Mouse (Mus musculus) heart, postnatal 36 days (tissue): Measurements from ENCODE around the gene Olfr1428. TPM values are rescaled to one million over a fixed set of nuclear protein-coding genes. Genes with fewer than 3 reads are reported as not detected.
"Not testable (repeated sequence)": the region's sequence is repeated elsewhere in the genome, so short reads cannot be mapped to it uniquely, and the experiment has no call there.

Experiments
- DNase-seq, 2 experiments: peaks; one replicate each; pipeline ENCODE4 v3.0.0; 2021 to 2022
- intact Hi-C: fragments of 180-260 bp; cut with DNase I; formaldehyde crosslinking; loops from one replicate; pipeline ENCODE4 v1.15.1; 2025
- total RNA-seq, 2 experiments: library from RNA; stranded (reverse); gene quantifications; 2 replicates each; pipeline ENCODE4 v1.2.3; 2021

Olfr1428 gene
- not detected for total RNA-seq

- DNase-seq = no peak
- intact Hi-C loops = no loop called here
Measured at GRCm38 (mm10) chr19:12115797-12116196, at the start of gene Olfr1428. TSS of gene Olfr1428 (minus strand) at chr19:12115897.

GRCm38 (mm10) chr19:12145452-12145851, 29.8 kb upstream of the Olfr1428 start:
- intact Hi-C loops = no loop called here
- DNase-seq = no peak

- intact Hi-C loops = no loop called here
- DNase-seq = no peak
Measured at GRCm38 (mm10) chr19:12143356-12143755, 27.7 kb upstream of the Olfr1428 start.

GRCm38 (mm10) chr19:12134289-12134688, 18.6 kb upstream of the Olfr1428 start:
- intact Hi-C loops = no loop called here
- no peak for DNase-seq

- intact Hi-C loops = no loop called here
- DNase-seq = no peak
Measured at GRCm38 (mm10) chr19:12123103-12123502, 7.4 kb upstream of the Olfr1428 start, which contains the start of gene Olfr76. TSS of gene Olfr76 (minus strand) at chr19:12123203.

GRCm38 (mm10) chr19:12116464-12116863, 767 bp upstream of the Olfr1428 start:
- intact Hi-C loops = no loop called here
- no peak for DNase-seq

GRCm38 (mm10) chr19:12113807-12114206, 1.9 kb downstream of the Olfr1428 start:
- DNase-seq = no peak
- intact Hi-C loops = no loop called here

- intact Hi-C loops = no loop called here
- DNase-seq = no peak
Measured at GRCm38 (mm10) chr19:12104541-12104940, 11.2 kb downstream of the Olfr1428 start.

- intact Hi-C loops = no loop called here
- DNase-seq = no peak
Measured at GRCm38 (mm10) chr19:12103234-12103633, 12.5 kb downstream of the Olfr1428 start, which contains the start of gene Olfr1427. TSS of gene Olfr1427 (minus strand) at chr19:12103334.

GRCm38 (mm10) chr19:12091913-12092312, 23.8 kb downstream of the Olfr1428 start, which contains the start of gene Olfr1426:
TSS of gene Olfr1426 (minus strand) at chr19:12092013.
- intact Hi-C loops = no loop called here
- DNase-seq = no peak

GRCm38 (mm10) chr19:12077631-12078030, 38.1 kb downstream of the Olfr1428 start, which contains the start of gene Olfr1425:
TSS of gene Olfr1425 (minus strand) at chr19:12077731.
- intact Hi-C loops, DNase-seq: not testable (repeated sequence)

- intact Hi-C loops, DNase-seq: not testable (repeated sequence)
Measured at GRCm38 (mm10) chr19:12069546-12069945, 46.2 kb downstream of the Olfr1428 start.

GRCm38 (mm10) chr19:12067806-12068205, 47.9 kb downstream of the Olfr1428 start:
- intact Hi-C loops, DNase-seq: not testable (repeated sequence)

GRCm38 (mm10) chr19:12062582-12062981, 53.1 kb downstream of the Olfr1428 start, which contains the start of gene Olfr1424:
TSS of gene Olfr1424 (minus strand) at chr19:12062682.
- DNase-seq, intact Hi-C loops: not testable (repeated sequence)

Other genes starting within 250 kb of the Olfr1428 start
- gene Olfr1419, start 240.8 kb downstream of the Olfr1428 start, total RNA-seq = not detected
- not detected for gene Olfr1420, start 229.3 kb downstream of the Olfr1428 start, total RNA-seq
- 10 to 100 TPM; 26.3 to 27.3 TPM for gene Patl1, start 203.5 kb downstream of the Olfr1428 start, total RNA-seq
- 100 to 1,000 TPM; 102 to 106 TPM for gene Osbp, start 150.0 kb downstream of the Olfr1428 start, total RNA-seq
- not detected for gene Olfr1423, start 74.6 kb downstream of the Olfr1428 start, total RNA-seq
- not detected for gene Olfr1424, start 53.2 kb downstream of the Olfr1428 start, total RNA-seq
- gene Olfr1425, start 38.2 kb downstream of the Olfr1428 start, total RNA-seq = not detected
- gene Olfr1426, start 23.9 kb downstream of the Olfr1428 start, total RNA-seq = not detected
- not detected for gene Olfr1427, start 12.6 kb downstream of the Olfr1428 start, total RNA-seq
- gene Olfr76, start 7.3 kb upstream of the Olfr1428 start, total RNA-seq = not detected
- gene Olfr1555-ps1, start 54.2 kb upstream of the Olfr1428 start, total RNA-seq = not detected
- gene Olfr1431, start 84.7 kb upstream of the Olfr1428 start, total RNA-seq = not detected
- gene Olfr1432, start 116.7 kb upstream of the Olfr1428 start, total RNA-seq = not detected
- not detected for gene Olfr262, start 125.8 kb upstream of the Olfr1428 start, total RNA-seq
- not detected for gene Olfr235, start 145.1 kb upstream of the Olfr1428 start, total RNA-seq
- not detected for gene Olfr1434, start 164.0 kb upstream of the Olfr1428 start, total RNA-seq
- not detected for gene Olfr1436, start 183.2 kb upstream of the Olfr1428 start, total RNA-seq
- gene Olfr1437, start 209.2 kb upstream of the Olfr1428 start, total RNA-seq = not detected
- not detected for gene Olfr1438-ps1, start 220.0 kb upstream of the Olfr1428 start, total RNA-seq